Mouse (Mus musculus): ENCODE results near the gene Papola. TPM values are rescaled to one million over a fixed set of nuclear protein-coding genes. Genes with fewer than 3 reads are reported as not detected.

The Papola gene
- polyA plus RNA-seq, 2 experiments: 165 to 171 TPM

- Histone ChIP-seq H3K9ac (ENCODE audit: low read depth, low read length, severe bottlenecking) (no peak overlapping the region), H3K36me3 (ENCODE audit: control insufficient read depth, insufficient read depth, low read length) (no peaks in the 10 kb centered on the region), H3K4me1 (ENCODE audit: control insufficient read depth, insufficient read depth, low read length) (no peaks in the 10 kb centered on the region), H3K27me3 (ENCODE audit: control insufficient read depth, insufficient read depth, low read length) (no peaks in the 10 kb centered on the region), H3K27ac (replicated peaks; ENCODE audit: low read depth, low read length) (no peak overlapping the region), H3K4me2 (replicated peaks; ENCODE audit: low read depth, low read length, severe bottlenecking) (no peak overlapping the region), H3K4me3 (replicated peaks; ENCODE audit: low read length) (no peak overlapping the region), H3K9me3 (ENCODE audit: control insufficient read depth, low read length) (no peaks in the 10 kb centered on the region)
- DNase-seq (ENCODE audit: low spot score) (no peak), ATAC-seq (ENCODE audit: low FRiP score, low read depth) (no peak)
- WGBS: 74% methylated on average over 11 of the region's 11 CpGs
- TF ChIP-seq POLR2A (IDR thresholded peaks at IDR 0.05; ENCODE audit: borderline replicate concordance, extremely low read depth, insufficient read depth, insufficient read length): no peak
These were observed 23.3 kb upstream of the Papola start for GRCm38 (mm10) chr12:105761171-105761570.

GRCm38 (mm10) chr12:105761629-105762028 lies 22.9 kb upstream of the Papola start:
- WGBS: 67% methylated on average over 3 of the region's 3 CpGs
- Histone ChIP-seq H3K36me3 (ENCODE audit: control insufficient read depth, insufficient read depth, low read length) (no peaks in the 10 kb centered on the region), H3K4me2 (replicated peaks; ENCODE audit: low read depth, low read length, severe bottlenecking) (no peak overlapping the region)

GRCm38 (mm10) chr12:105769700-105770099 lies 14.8 kb upstream of the Papola start:
- Histone ChIP-seq H3K4me1 (ENCODE audit: control insufficient read depth, insufficient read depth, low read length) (no peaks in the 10 kb centered on the region), H3K36me3 (ENCODE audit: control insufficient read depth, insufficient read depth, low read length) (no peaks in the 10 kb centered on the region), H3K9me3 (ENCODE audit: control insufficient read depth, low read length) (no peaks in the 10 kb centered on the region), H3K4me2 (replicated peaks; ENCODE audit: low read depth, low read length, severe bottlenecking) (no peak overlapping the region), H3K27ac (replicated peaks; ENCODE audit: low read depth, low read length) (no peak overlapping the region), H3K9ac (ENCODE audit: low read depth, low read length, severe bottlenecking) (no peak overlapping the region), H3K4me3 (replicated peaks; ENCODE audit: low read length) (no peak overlapping the region), H3K27me3 (ENCODE audit: control insufficient read depth, insufficient read depth, low read length) (no peaks in the 10 kb centered on the region)
- TF ChIP-seq POLR2A (IDR thresholded peaks at IDR 0.05; ENCODE audit: borderline replicate concordance, extremely low read depth, insufficient read depth, insufficient read length): no peak
- ATAC-seq (ENCODE audit: low FRiP score, low read depth) (no peak), DNase-seq (ENCODE audit: low spot score) (no peak)
- 73% methylated on average over 10 of the region's 10 CpGs for WGBS

More at GRCm38 (mm10) chr12:105761629-105762028, 22.9 kb upstream of the Papola start:
- Histone ChIP-seq H3K27ac (replicated peaks; ENCODE audit: low read depth, low read length) (no peak overlapping the region), H3K9me3 (ENCODE audit: control insufficient read depth, low read length) (no peaks in the 10 kb centered on the region), H3K9ac (ENCODE audit: low read depth, low read length, severe bottlenecking) (no peak overlapping the region), H3K4me3 (replicated peaks; ENCODE audit: low read length) (no peak overlapping the region), H3K4me1 (ENCODE audit: control insufficient read depth, insufficient read depth, low read length) (no peaks in the 10 kb centered on the region), H3K27me3 (ENCODE audit: control insufficient read depth, insufficient read depth, low read length) (no peaks in the 10 kb centered on the region)
- DNase-seq (ENCODE audit: low spot score) (no peak), ATAC-seq (ENCODE audit: low FRiP score, low read depth) (no peak)
- TF ChIP-seq POLR2A (IDR thresholded peaks at IDR 0.05; ENCODE audit: borderline replicate concordance, extremely low read depth, insufficient read depth, insufficient read length): no peak

GRCm38 (mm10) chr12:105774871-105775270 lies 9.6 kb upstream of the Papola start:
- TF ChIP-seq POLR2A (IDR thresholded peaks at IDR 0.05; ENCODE audit: borderline replicate concordance, extremely low read depth, insufficient read depth, insufficient read length): no peak
- DNase-seq (ENCODE audit: low spot score): no peak
- H3K4me1 ChIP-seq (ENCODE audit: control insufficient read depth, insufficient read depth, low read length): no peaks in the 10 kb centered on the region
- no peaks in the 10 kb centered on the region for H3K9me3 ChIP-seq (ENCODE audit: control insufficient read depth, low read length)
- WGBS: 60% methylated on average over 7 of the region's 7 CpGs
- no peak overlapping the region for H3K27ac ChIP-seq (replicated peaks; ENCODE audit: low read depth, low read length)
- no peak overlapping the region for H3K4me2 ChIP-seq (replicated peaks; ENCODE audit: low read depth, low read length, severe bottlenecking)
- H3K4me3 ChIP-seq (replicated peaks; ENCODE audit: low read length): no peak overlapping the region
- ATAC-seq (ENCODE audit: low FRiP score, low read depth): no peak
- no peaks in the 10 kb centered on the region for H3K27me3 ChIP-seq (ENCODE audit: control insufficient read depth, insufficient read depth, low read length)
- no peak overlapping the region for H3K9ac ChIP-seq (ENCODE audit: low read depth, low read length, severe bottlenecking)
- H3K36me3 ChIP-seq (ENCODE audit: control insufficient read depth, insufficient read depth, low read length): no peaks in the 10 kb centered on the region

- no peaks in the 10 kb centered on the region for H3K4me1 ChIP-seq (ENCODE audit: control insufficient read depth, insufficient read depth, low read length)
- TF ChIP-seq POLR2A (IDR thresholded peaks at IDR 0.05; ENCODE audit: borderline replicate concordance, extremely low read depth, insufficient read depth, insufficient read length): no peak
- DNase-seq (ENCODE audit: low spot score) (no peak), ATAC-seq (ENCODE audit: low FRiP score, low read depth) (no peak)
- H3K9ac ChIP-seq (ENCODE audit: low read depth, low read length, severe bottlenecking): no peak overlapping the region
- no peaks in the 10 kb centered on the region for H3K27me3 ChIP-seq (ENCODE audit: control insufficient read depth, insufficient read depth, low read length)
- no peak overlapping the region for H3K4me2 ChIP-seq (replicated peaks; ENCODE audit: low read depth, low read length, severe bottlenecking)
- no peaks in the 10 kb centered on the region for H3K36me3 ChIP-seq (ENCODE audit: control insufficient read depth, insufficient read depth, low read length)
- 90% methylated on average over 4 of the region's 4 CpGs for WGBS
- H3K9me3 ChIP-seq (ENCODE audit: control insufficient read depth, low read length): no peaks in the 10 kb centered on the region
- no peak overlapping the region for H3K27ac ChIP-seq (replicated peaks; ENCODE audit: low read depth, low read length)
- no peak overlapping the region for H3K4me3 ChIP-seq (replicated peaks; ENCODE audit: low read length)
These were observed 6.8 kb upstream of the Papola start for GRCm38 (mm10) chr12:105777651-105778050.
